Mouse (Mus musculus): Measurements from ENCODE around the gene Amfr. TPM values are rescaled to one million over a fixed set of nuclear protein-coding genes. Genes with fewer than 3 reads are reported as not detected.

Amfr gene
- polyA plus RNA-seq (2012): 22.9 and 36.4 TPM in 2 replicates

DNA sequence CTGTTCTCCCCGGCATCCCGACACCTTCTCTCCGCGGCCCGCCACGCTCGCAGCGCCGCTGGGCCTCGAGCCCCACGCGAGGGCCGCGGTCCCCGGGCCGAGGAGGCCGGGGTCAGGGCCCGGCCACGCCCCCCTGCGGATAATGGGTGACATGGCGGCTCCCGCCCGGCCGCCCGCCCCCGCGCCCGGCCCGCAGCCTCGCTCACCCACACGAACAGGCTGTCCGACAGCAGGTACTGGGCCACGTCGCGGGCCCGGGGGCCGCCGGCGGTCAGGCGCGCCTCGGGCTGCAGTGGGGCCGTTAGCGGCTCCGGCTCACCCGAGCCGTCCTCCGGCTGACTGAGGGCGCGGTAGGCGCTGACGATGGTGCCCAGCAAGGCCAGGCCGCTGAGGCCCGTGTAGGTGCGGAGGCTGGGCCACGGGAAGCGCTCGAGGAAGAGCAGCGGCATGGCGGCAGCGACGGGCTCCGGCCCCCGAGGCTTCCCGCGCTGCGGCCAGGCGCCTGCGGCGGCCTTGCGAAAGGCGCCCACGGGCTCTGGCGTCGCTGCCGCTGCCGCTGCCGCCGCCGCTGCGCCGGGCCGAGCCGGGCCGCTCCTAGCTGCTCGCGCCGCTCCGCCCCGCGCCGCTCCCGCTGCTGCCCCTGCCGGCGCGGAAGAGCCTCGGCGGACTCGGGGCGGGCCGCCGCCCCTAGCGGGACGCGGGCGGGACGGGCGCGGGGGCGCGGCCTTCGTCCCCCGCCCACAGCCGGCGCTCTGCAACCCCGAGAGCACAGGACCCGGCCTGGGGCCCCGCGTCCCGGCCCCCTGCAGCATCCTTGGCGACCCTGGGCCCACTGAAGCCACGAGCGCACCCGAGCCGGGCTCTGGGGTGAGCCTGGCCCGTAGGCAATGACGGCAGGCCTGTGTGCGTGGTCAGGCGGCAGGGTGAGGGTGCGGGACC lies at the start of gene Amfr:
Amfr (minus strand) TSS at position 830 of the 939 bp plus-strand sequence.
- no peak for TF ChIP-seq GATA1 (IDR thresholded peaks at IDR 0.05; ENCODE audit: low read length)

DNA sequence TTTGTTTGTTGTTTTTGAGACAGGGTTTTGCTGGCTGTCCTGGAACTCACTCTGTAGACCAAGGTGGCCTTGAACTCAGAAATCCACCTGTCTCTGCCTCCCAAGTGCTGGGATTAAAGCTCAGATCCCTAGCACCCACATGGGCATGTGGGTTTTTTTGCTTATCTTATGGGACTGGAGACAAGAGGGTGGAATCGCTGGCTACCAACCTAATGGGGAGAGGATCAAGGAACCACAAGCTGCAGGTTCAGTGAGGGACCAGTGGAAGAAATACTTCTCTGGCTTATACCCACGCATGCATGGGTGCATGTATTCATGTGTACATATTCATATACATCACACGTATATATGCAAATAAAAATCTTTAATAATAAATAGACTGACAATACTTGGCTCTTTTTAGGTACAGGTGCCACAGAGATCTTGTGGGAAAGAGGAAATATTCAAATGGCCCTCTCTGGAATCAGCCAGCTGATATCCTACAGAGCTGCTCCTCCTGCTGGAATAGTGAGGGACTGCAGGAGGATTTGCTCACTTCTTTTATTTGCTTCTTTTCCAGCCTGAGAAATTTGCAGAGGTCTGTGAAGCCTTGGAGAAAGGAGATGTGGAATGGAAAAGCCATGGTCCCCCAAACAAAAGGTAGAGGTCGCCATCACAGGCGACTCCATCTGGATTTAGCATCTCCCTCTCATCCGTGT lies 44.7 kb upstream of the Amfr start:
- TF ChIP-seq GATA1 (IDR thresholded peaks at IDR 0.05; ENCODE audit: low read length): no peak

DNA sequence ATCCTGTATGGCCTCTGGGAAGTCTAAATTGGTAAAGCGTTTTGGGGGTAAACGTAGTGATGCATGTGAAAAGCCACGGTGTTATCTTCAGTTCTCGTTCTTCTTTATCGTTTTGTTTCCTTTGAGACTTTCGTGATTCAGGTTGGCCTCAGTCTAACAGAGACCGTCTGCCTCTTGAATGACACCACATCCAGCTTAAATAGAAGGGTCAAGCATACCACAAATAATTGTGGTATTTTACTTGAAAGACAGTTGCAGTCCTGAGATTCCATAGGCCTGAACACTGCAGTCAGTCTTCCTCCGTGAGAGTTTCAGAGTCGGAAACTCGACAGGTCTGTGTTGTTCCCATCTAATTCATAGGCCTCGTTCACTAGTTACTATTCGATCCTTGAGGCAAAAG lies 40.1 kb upstream of the Amfr start:
- TF ChIP-seq GATA1 (IDR thresholded peaks at IDR 0.05; ENCODE audit: low read length): no peak

DNA sequence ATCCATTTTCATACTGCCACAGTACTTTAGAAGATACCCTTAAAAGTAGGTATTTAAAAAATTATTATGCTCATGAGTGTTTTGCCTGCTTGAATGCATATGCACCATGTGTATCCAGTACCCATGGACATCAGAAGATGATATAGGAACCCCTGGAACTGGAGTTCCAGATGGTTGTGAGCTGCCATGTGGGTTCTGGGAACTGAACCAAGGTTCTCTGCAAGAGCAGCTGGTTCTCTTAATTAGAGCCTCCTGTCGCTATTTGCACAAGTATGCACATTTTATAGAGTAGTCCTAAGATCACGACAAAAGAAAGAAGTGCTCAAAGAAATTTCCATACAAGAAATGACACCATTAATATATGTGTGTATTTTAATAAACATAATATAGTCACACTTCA lies 35.2 kb upstream of the Amfr start:
- no peak for TF ChIP-seq GATA1 (IDR thresholded peaks at IDR 0.05; ENCODE audit: low read length)

DNA sequence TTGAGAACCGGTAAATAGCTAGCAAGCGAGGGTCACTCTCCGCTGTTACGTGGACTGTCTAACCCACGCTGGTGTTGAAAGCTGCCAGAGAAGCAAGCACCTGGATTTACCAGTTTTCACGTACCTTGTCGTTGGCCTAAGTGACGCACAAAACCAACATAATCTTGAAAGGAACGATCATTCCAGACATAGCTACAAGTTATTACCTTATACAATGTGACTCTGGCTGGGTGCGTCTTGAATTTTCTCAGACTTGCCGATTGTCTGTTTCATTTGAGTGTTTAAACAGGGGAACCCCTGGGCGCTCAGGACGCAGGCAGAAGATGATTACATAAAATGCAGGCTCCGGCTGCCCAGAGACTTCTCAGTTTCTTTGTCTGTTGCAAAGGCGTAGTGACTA lies 25.2 kb upstream of the Amfr start:
- TF ChIP-seq GATA1 (IDR thresholded peaks at IDR 0.05; ENCODE audit: low read length): no peak

DNA sequence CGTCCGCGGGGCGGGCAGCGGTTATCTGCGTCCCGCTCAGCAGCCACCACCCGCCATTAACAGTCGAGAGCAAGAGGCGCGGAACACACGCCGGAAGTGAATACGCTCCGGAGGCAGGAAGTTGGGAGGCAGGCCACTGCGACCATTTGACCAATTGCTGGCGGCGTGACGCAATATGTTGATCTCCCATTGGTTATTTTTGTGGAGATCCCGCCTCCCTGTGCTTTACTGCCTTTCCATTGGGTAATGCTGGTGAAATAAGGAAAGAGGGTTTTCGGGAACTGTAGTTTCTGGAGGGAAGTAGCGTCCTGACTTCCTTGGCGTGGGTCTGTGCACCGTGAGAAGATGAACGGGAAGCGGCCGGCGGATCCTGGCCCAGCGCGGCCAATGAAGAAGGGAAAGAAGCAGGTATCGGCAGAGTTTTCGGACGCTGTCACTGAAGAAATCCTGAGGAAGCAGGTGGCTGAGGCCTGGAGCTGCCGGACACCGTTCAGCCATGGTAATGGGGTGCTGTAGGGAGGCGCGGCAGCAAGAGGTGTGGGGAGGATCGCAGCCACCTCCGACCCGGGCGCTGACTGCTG lies 24.4 kb upstream of the Amfr start, which contains the start of the genes Nudt21 and Ogfod1:
Nudt21 (minus strand) TSS at position 88 of the 581 bp plus-strand sequence.
Ogfod1 (plus strand) TSS at position 255 of the 581 bp plus-strand sequence.
- TF ChIP-seq GATA1 (IDR thresholded peaks at IDR 0.05; ENCODE audit: low read length): no peak

DNA sequence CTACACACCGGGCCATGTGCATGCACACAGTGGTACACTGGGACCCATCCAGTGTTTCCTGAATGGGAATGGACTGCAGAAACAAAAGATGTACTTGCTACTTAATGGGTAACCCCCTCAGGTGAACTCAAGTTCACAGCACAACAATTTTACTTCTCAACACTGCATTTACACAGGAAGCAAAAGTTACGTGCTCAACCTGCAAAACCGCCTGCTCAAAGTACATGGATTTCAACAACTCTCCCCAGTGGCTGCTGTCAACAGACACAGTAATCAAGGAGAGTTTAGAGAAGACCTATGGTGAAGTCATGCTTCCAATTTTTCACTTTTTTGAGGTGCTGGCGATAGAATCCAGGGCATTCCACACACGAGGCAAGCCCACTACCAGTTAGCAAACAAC lies 22.6 kb upstream of the Amfr start:
- TF ChIP-seq GATA1 (IDR thresholded peaks at IDR 0.05; ENCODE audit: low read length): no peak

DNA sequence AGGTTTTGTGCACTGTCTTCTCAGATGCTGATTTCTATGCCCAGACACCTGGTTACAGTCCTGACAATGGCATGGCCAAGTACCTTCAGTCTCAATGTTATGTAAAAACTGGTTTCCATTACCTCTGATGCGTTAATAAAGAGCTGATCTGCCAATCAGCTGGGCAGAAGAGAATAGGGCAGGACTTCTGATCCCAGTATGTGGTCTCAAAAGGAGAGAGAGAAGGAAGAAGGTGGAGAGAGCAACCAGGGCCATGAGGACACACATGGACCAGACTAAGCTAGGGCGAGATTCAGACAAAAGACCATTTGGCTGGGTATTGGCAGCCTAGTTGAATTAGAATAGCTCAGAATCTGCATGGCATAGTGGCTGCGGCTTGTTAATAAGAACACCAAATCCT lies 21.0 kb upstream of the Amfr start:
- no peak for TF ChIP-seq GATA1 (IDR thresholded peaks at IDR 0.05; ENCODE audit: low read length)

DNA sequence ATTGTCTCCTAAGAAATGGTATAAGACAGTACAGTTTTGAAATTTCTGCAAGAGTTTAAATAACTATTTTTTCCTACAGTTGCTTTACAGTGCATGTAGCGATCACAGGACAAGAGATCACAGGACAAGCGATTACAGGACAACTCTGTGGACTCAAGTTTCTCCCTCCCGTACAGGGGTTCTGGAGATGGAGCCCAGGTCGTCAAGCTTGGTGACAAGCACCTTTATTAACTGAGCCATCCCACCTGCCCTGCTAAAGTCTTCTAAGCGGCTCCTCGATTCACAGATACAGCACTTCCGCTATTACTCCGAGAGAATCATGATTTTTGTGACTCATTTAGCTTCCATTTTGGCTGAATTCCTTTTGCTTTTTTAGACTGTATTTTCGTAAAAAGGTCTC lies 17.1 kb upstream of the Amfr start:
- no peak for TF ChIP-seq GATA1 (IDR thresholded peaks at IDR 0.05; ENCODE audit: low read length)

DNA sequence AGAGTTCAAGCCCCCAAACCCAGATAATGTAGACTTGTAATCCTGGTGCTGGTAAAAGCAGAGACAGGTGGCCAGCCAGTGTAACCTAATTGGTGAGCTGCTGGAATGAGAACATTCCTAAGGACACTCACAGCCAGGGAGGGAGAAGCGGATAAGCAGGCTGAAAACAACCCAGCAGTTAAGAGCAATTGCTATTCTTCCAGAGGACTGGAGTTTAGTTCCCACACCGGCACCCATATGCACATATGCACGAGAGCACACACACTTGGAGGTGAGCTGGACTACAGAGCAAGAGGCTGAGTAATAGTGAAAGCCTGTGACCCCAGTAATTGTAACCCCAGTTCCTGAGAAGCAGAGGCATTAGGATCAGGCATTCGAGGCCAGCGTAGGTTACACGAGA lies 11.3 kb upstream of the Amfr start:
- no peak for TF ChIP-seq GATA1 (IDR thresholded peaks at IDR 0.05; ENCODE audit: low read length)

DNA sequence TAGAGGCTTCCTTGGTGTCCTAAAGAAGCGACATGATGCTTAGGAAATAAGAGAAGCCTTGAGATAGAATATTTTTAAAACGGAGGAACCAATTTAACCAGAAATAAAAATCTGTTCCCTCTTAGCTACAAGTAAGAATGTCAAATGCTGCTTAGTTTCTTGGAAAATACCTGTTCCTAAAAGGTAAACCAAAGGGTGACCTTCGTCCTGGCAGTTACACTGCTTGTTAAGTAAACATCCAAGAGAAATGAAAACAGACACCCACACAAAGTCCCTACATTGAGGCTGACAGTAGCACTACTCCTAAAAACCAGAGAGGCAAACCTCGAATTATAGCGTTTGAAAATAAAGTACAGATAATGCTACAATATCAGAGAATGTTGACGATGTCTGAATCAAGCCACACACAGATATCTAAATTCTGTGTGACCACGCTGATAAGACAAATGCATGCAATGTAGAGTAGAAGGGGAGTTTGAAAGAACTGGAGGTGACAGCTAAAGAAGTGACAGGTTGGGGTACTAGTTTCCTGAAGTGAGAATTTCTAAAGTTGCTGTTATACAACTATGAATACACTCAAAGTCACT lies 477 bp upstream of the Amfr start:
- no peak for TF ChIP-seq GATA1 (IDR thresholded peaks at IDR 0.05; ENCODE audit: low read length)

DNA sequence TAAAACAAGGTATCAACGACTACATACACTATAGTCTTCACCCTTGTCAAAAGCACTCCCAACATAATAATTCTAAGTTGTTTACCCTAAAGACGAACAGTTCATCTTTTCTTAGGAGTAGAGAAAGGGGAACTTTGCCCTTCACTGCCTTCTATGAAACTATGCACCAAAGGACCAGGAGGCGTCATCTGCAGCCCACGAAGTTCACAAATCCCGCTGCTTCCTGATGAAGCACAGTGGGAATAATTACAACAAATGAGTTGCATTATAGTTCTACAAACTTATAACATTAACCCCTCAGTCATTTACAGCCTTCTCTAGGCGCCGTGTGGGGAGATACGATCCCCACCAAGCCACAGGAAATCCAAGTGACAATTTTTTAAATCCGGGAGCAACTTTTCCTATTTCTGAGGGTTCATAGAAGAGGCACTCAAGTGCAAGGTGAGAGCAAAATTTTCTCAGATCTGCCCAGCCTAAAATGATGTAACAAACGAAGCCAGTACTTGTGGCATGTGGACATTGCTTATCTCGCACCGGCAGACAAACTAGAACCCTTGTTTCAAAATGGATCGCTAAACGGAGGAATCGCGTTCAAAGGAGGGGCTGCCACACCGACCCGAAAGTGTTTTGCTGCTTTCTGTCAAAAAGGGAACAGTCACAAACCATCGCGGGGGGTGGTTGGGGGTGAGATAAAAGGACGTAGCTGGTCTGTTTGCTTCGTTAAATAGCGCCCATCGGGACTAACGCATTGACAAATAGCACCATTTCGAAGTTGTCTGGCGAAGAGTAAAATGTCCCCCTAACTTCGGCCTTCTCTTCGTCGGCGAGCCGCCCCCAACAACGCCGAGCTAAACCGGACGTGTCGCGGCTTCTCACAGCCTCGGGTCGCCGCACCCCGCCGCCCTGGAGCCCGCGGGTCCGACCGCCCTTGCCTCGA lies 1.3 kb downstream of the Amfr start:
- TF ChIP-seq GATA1 (IDR thresholded peaks at IDR 0.05; ENCODE audit: low read length): no peak

DNA sequence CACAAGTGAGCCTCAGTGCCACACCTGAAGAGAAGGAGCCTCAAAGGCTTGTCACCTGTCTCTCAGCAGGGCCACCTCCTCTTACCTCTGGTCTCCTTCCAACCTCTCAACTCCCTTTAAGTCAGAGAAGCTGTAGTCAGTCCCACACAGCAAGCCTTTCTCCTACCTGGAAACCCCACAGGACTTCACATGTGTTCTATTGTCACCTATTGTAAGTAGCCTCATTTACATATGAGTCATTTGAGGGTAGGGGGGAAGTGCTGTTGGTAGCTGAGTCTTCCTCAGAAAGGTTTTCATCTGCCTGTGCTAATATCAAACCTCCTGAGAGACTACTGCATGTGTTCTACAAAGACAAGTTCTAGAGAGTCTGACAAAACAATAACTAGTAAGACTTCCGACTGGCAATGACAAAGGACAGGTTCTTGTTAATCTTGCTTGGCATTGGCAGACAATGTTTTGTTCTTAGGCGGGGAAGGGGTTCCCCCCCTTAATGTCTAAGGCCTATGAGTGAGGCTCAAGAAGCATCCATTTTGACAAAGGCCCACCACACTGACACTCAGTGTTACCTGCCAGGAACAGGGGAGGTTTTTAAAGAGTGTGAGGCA lies 2.4 kb downstream of the Amfr start:
- no peak for TF ChIP-seq GATA1 (IDR thresholded peaks at IDR 0.05; ENCODE audit: low read length)

DNA sequence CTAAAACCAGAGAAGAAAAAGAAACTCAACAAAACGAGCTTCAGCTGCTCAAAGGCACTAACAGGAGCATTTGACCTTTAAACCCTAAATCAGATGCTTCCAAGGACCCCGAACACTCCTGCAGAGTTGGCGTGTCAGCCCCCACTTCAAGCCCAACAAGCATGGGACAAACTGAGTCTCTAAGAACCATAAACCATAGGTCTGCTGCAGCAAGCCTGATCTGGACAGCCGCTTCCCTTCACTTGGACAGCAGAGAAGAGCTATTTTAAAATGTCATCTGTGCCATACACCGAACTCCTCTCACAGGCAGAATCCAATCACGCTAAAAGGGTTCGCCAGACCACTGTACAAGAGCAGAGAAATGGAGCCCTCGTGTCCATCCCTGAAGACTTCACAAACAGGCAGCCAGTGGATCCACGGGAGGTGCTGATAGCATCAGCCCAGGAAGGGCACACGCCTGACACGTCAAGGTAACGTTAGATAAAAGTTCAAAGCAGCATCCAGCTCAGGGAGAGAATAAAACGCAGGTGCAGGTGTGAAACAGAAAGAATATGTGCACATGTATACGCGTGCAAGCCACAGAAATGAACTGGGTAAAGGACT lies 3.3 kb downstream of the Amfr start:
- no peak for TF ChIP-seq GATA1 (IDR thresholded peaks at IDR 0.05; ENCODE audit: low read length)

All from G1E-ER4 (cell line).